Mouse (Mus musculus): ENCODE measurements around the gene Metrnl.
"Not testable (repeated sequence)": the region's sequence is repeated elsewhere in the genome, so short reads cannot be mapped to it uniquely, and the experiment has no call there.

The Metrnl gene

GRCm38 (mm10) chr11:121701244-121701643, at the start of gene Metrnl:
TSS of gene Metrnl (plus strand) at chr11:121701544.
- DNase-seq (ENCODE audit: low read depth, low spot score) = no peak

GRCm38 (mm10) chr11:121651556-121651955, 49.8 kb upstream of the Metrnl start:
- DNase-seq (ENCODE audit: low read depth, low spot score) = no peak

- no peak for DNase-seq (ENCODE audit: low read depth, low spot score)
These were observed 49.4 kb upstream of the Metrnl start for GRCm38 (mm10) chr11:121651983-121652382.

GRCm38 (mm10) chr11:121652547-121653305, 48.6 kb upstream of the Metrnl start:
- DNase-seq (ENCODE audit: low read depth, low spot score) = peak; percentile 12

- DNase-seq (ENCODE audit: low read depth, low spot score) = no peak
These were observed 47.7 kb upstream of the Metrnl start for GRCm38 (mm10) chr11:121653631-121654030.

- DNase-seq (ENCODE audit: low read depth, low spot score) = no peak
These were observed 46.9 kb upstream of the Metrnl start for GRCm38 (mm10) chr11:121654406-121654945.

GRCm38 (mm10) chr11:121655166-121655806, 46.1 kb upstream of the Metrnl start:
- no peak for DNase-seq (ENCODE audit: low read depth, low spot score)

- DNase-seq (ENCODE audit: low read depth, low spot score) = no peak
These were observed 45.4 kb upstream of the Metrnl start for GRCm38 (mm10) chr11:121655807-121656511.

GRCm38 (mm10) chr11:121658151-121658550, 43.2 kb upstream of the Metrnl start:
- DNase-seq (ENCODE audit: low read depth, low spot score) = no peak

- DNase-seq (ENCODE audit: low read depth, low spot score) = not testable (repeated sequence)
These were observed 40.7 kb upstream of the Metrnl start for GRCm38 (mm10) chr11:121660604-121661003.

- DNase-seq (ENCODE audit: low read depth, low spot score) = no peak
These were observed 40.2 kb upstream of the Metrnl start for GRCm38 (mm10) chr11:121661116-121661515.

- no peak for DNase-seq (ENCODE audit: low read depth, low spot score)
These were observed 33.8 kb upstream of the Metrnl start for GRCm38 (mm10) chr11:121667541-121667940.

GRCm38 (mm10) chr11:121668776-121669175, 32.6 kb upstream of the Metrnl start:
- DNase-seq (ENCODE audit: low read depth, low spot score) = no peak

GRCm38 (mm10) chr11:121670926-121671325, 30.4 kb upstream of the Metrnl start:
- no peak for DNase-seq (ENCODE audit: low read depth, low spot score)

GRCm38 (mm10) chr11:121672312-121672989, 28.9 kb upstream of the Metrnl start:
- no peak for DNase-seq (ENCODE audit: low read depth, low spot score)

GRCm38 (mm10) chr11:121672990-121673572, 28.3 kb upstream of the Metrnl start, which contains the start of gene B3gntl1:
TSS of gene B3gntl1 (minus strand) at chr11:121673153.
- DNase-seq (ENCODE audit: low read depth, low spot score) = peak; percentile 96

- DNase-seq (ENCODE audit: low read depth, low spot score) = no peak
These were observed 27.7 kb upstream of the Metrnl start for GRCm38 (mm10) chr11:121673629-121674028.

GRCm38 (mm10) chr11:121676836-121677235, 24.5 kb upstream of the Metrnl start:
- DNase-seq (ENCODE audit: low read depth, low spot score) = no peak

- no peak for DNase-seq (ENCODE audit: low read depth, low spot score)
These were observed 21.8 kb upstream of the Metrnl start for GRCm38 (mm10) chr11:121679581-121679980.

GRCm38 (mm10) chr11:121680750-121681149, 20.6 kb upstream of the Metrnl start:
- DNase-seq (ENCODE audit: low read depth, low spot score) = peak; percentile 9

- DNase-seq (ENCODE audit: low read depth, low spot score) = no peak
These were observed 18.1 kb upstream of the Metrnl start for GRCm38 (mm10) chr11:121683243-121683642.

Measured in c-Kit-negative CD71-positive TER-119-positive erythroid progenitor cells, embryonic 14.5 days (primary cell).